Mouse (Mus musculus): ENCODE measurements around the gene Fzd4. TPM values are rescaled to one million over a fixed set of nuclear protein-coding genes. Genes with fewer than 3 reads are reported as not detected.

The Fzd4 gene
- polyA plus RNA-seq, 1 experiment from 2014 or later, result 1.7 TPM

GRCm38 (mm10) chr7:89382892-89383291 lies 21.3 kb upstream of the Fzd4 start:
- DNase-seq (no peak), ATAC-seq (ENCODE audit: low read depth) (no peak)
- Histone ChIP-seq H3K4me2 (no peak overlapping the region), H3K27ac (no peak overlapping the region), H3K27me3 (no peaks in the 10 kb centered on the region), H3K4me1 (replicated peaks) (no peaks in the 10 kb centered on the region), H3K36me3 (no peaks in the 10 kb centered on the region), H3K9me3 (replicated peaks) (no peaks in the 10 kb centered on the region), H3K9ac (no peak overlapping the region), H3K4me3 (replicated peaks) (no peak overlapping the region)
- 79% methylated on average over 3 of the region's 3 CpGs for WGBS (ENCODE audit: insufficient replicate concordance)

- H3K9ac ChIP-seq, result no peak overlapping the region
- H3K4me3 ChIP-seq (replicated peaks), result no peak overlapping the region
- H3K27me3 ChIP-seq, result no peaks in the 10 kb centered on the region
- no peak for DNase-seq
- no peak for ATAC-seq (ENCODE audit: low read depth)
- 64% methylated on average over 3 of the region's 3 CpGs for WGBS (ENCODE audit: insufficient replicate concordance)
- no peak overlapping the region for H3K4me2 ChIP-seq
- no peaks in the 10 kb centered on the region for H3K36me3 ChIP-seq
- no peak overlapping the region for H3K27ac ChIP-seq
- H3K4me1 ChIP-seq (replicated peaks), result peaks cover 9% of the 10 kb centered on the region; the same call in 1 of the 2 replicates
- H3K9me3 ChIP-seq (replicated peaks), result no peaks in the 10 kb centered on the region
These were observed 15.2 kb upstream of the Fzd4 start for GRCm38 (mm10) chr7:89388981-89389380.

GRCm38 (mm10) chr7:89390660-89391059 lies 13.5 kb upstream of the Fzd4 start:
- Histone ChIP-seq H3K9ac (no peak overlapping the region), H3K27ac (no peak overlapping the region), H3K36me3 (no peaks in the 10 kb centered on the region), H3K4me1 (replicated peaks) (peaks cover 9% of the 10 kb centered on the region; the same call in 1 of the 2 replicates), H3K4me2 (no peak overlapping the region), H3K4me3 (replicated peaks) (no peak overlapping the region), H3K9me3 (replicated peaks) (no peaks in the 10 kb centered on the region), H3K27me3 (no peaks in the 10 kb centered on the region)
- 49% methylated on average over 2 of the region's 2 CpGs for WGBS (ENCODE audit: insufficient replicate concordance)
- ATAC-seq (ENCODE audit: low read depth) (no peak), DNase-seq (no peak)

- DNase-seq (no peak), ATAC-seq (ENCODE audit: low read depth) (no peak)
- H3K4me1 ChIP-seq (replicated peaks), result peaks cover 9% of the 10 kb centered on the region; the same call in 1 of the 2 replicates
- H3K27me3 ChIP-seq, result no peaks in the 10 kb centered on the region
- H3K36me3 ChIP-seq, result no peaks in the 10 kb centered on the region
- H3K9ac ChIP-seq, result no peak overlapping the region
- H3K4me2 ChIP-seq, result no peak overlapping the region
- 74% methylated on average over 3 of the region's 3 CpGs for WGBS (ENCODE audit: insufficient replicate concordance)
- H3K27ac ChIP-seq, result no peak overlapping the region
- no peaks in the 10 kb centered on the region for H3K9me3 ChIP-seq (replicated peaks)
- no peak overlapping the region for H3K4me3 ChIP-seq (replicated peaks)
These were observed 12.9 kb upstream of the Fzd4 start for GRCm38 (mm10) chr7:89391281-89391680.

DNA sequence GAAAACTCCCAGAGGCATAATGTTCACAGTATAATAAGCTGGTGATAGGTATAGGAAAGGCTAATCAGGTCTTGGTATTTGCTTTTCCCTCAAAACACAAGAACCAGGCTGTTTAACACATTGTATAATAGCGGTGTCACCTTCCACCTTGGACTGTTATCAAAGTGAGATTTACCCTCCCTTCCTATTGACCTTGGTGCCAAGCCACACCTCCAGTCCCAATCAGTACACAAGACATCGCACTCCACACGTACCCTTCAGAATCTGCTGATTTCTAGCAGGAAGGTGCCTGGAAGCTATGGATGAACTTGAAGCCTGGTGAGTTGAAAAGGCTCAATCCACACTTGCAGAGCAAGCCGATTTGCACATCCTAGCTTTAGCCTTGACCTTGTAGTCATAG lies 12.3 kb upstream of the Fzd4 start:
- Histone ChIP-seq H3K27ac (no peak overlapping the region), H3K9me3 (replicated peaks) (no peaks in the 10 kb centered on the region), H3K4me2 (no peak overlapping the region), H3K4me1 (replicated peaks) (peaks cover 9% of the 10 kb centered on the region; the same call in 1 of the 2 replicates), H3K36me3 (no peaks in the 10 kb centered on the region), H3K27me3 (no peaks in the 10 kb centered on the region), H3K9ac (no peak overlapping the region), H3K4me3 (replicated peaks) (no peak overlapping the region)
- WGBS (ENCODE audit: insufficient replicate concordance), result 63% methylated on average over 4 of the region's 4 CpGs
- DNase-seq (no peak), ATAC-seq (ENCODE audit: low read depth) (no peak)

GRCm38 (mm10) chr7:89392388-89392787 lies 11.8 kb upstream of the Fzd4 start:
- ATAC-seq (ENCODE audit: low read depth) (no peak), DNase-seq (no peak)
- Histone ChIP-seq H3K36me3 (no peaks in the 10 kb centered on the region), H3K4me3 (replicated peaks) (no peak overlapping the region), H3K9ac (no peak overlapping the region), H3K4me2 (no peak overlapping the region), H3K9me3 (replicated peaks) (no peaks in the 10 kb centered on the region), H3K27ac (no peak overlapping the region), H3K4me1 (replicated peaks) (peaks cover 9% of the 10 kb centered on the region; the same call in 1 of the 2 replicates), H3K27me3 (no peaks in the 10 kb centered on the region)
- WGBS (ENCODE audit: insufficient replicate concordance), result 60% methylated on average over 4 of the region's 4 CpGs

- 76% methylated on average over 1 of the region's 1 CpGs for whole genome bisulfite sequencing (ENCODE audit: insufficient replicate concordance)
- Histone ChIP-seq H3K4me3 (replicated peaks) (no peak overlapping the region), H3K9me3 (replicated peaks) (no peaks in the 10 kb centered on the region), H3K36me3 (no peaks in the 10 kb centered on the region), H3K9ac (no peak overlapping the region), H3K4me2 (no peak overlapping the region), H3K27me3 (no peaks in the 10 kb centered on the region), H3K4me1 (replicated peaks) (peaks cover 9% of the 10 kb centered on the region; the same call in 1 of the 2 replicates), H3K27ac (no peak overlapping the region)
- ATAC-seq (ENCODE audit: low read depth) (no peak), DNase-seq (no peak)
These were observed 11.3 kb upstream of the Fzd4 start for GRCm38 (mm10) chr7:89392825-89393224.

DNA sequence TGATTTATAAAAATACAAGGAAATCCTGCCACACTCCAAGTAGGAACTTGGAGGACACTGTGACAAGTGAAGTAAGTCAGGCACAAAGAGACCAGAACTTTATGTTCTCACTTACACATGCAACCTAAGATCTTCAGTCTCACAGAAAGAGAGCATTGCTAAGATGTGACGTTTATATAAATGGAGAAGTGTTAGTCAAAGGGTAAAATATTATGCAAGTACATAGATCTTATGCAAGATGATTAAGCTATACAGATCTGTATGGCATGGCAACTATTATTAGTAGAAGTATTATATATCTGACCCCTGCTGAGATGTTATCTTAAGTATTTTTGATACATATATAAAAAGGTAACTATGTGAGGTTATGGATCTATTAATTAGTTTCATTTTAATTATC lies 8.8 kb upstream of the Fzd4 start:
- Histone ChIP-seq H3K4me1 (replicated peaks) (peaks cover 9% of the 10 kb centered on the region; the same call in 1 of the 2 replicates), H3K9ac (no peak overlapping the region), H3K4me3 (replicated peaks) (no peak overlapping the region), H3K27ac (no peak overlapping the region), H3K36me3 (no peaks in the 10 kb centered on the region), H3K27me3 (no peaks in the 10 kb centered on the region), H3K9me3 (replicated peaks) (no peaks in the 10 kb centered on the region), H3K4me2 (no peak overlapping the region)
- WGBS (ENCODE audit: insufficient replicate concordance), result 55% methylated on average over 1 of the region's 1 CpGs
- no peak for DNase-seq
- no peak for ATAC-seq (ENCODE audit: low read depth)

DNA sequence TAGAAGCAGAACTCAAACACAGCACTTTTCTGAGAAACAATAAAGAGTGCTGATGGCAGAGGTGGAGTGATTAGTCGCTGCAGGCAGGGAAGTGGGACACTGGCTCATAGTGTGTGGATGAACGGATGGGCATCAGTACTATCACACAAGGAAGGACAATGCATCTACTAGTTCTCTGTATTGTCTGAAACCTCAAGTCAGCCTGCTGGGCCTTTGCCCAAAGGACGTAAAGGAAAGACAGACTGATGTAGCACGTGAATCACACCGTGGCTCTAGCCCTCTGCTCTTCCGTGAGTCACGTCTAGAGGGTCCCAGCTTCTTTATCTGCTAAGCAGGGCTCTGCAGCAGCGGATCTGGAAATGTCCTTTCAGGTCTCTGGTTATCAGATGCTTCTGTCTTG lies 7.8 kb upstream of the Fzd4 start:
- no peak overlapping the region for H3K4me3 ChIP-seq (replicated peaks)
- no peak for DNase-seq
- ATAC-seq (ENCODE audit: low read depth), result no peak
- 47% methylated on average over 8 of the region's 8 CpGs for WGBS (ENCODE audit: insufficient replicate concordance)
- H3K4me1 ChIP-seq (replicated peaks), result peaks cover 9% of the 10 kb centered on the region; the same call in 1 of the 2 replicates
- H3K27me3 ChIP-seq, result 0 out of 2 replicates have a peak, but pooled peaks cover 5% of the 10 kb centered on the region
- H3K9me3 ChIP-seq (replicated peaks), result no peaks in the 10 kb centered on the region
- no peaks in the 10 kb centered on the region for H3K36me3 ChIP-seq
- no peak overlapping the region for H3K9ac ChIP-seq
- no peak overlapping the region for H3K4me2 ChIP-seq
- H3K27ac ChIP-seq, result no peak overlapping the region

DNA sequence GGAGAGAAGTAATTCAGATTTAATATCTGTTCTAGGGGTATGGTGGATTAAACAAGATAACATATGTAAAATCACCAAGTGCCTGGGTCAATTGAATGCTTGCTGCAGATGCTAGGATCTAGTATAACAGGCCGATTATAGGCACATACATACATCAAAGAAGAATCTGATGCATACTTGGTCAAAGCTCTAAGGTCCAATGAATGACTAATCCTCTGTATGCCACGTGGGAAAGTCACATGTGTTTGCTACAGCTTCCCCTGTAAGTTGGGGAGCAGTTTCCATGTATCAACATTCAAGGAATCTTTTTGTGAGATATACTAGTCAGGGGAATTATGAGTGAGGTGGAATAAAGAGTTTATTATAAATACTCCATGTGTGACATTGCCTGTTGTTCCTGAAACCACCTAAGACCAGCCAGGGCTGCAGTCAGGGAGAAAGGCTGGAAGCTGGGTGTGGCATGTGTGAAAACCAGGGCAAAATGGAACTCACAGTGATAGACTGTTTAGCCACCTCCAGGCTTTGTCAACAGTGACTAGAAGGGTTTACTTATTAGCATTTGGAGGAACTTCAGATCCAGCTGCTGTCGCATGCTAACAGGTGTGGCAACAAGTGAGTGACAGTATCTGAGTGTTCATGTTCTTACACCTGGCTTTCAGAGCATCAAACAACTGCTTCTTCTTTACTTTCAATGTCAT lies 6.2 kb upstream of the Fzd4 start:
- H3K27ac ChIP-seq, result no peak overlapping the region
- 43% methylated on average over 3 of the region's 3 CpGs for WGBS (ENCODE audit: insufficient replicate concordance)
- ATAC-seq (ENCODE audit: low read depth) (no peak), DNase-seq (no peak)
- H3K4me3 ChIP-seq (replicated peaks), result no peak overlapping the region
- peaks cover 20% of the 10 kb centered on the region for H3K27me3 ChIP-seq
- no peak overlapping the region for H3K9ac ChIP-seq
- no peak overlapping the region for H3K4me2 ChIP-seq
- H3K9me3 ChIP-seq (replicated peaks), result no peaks in the 10 kb centered on the region
- H3K36me3 ChIP-seq, result no peaks in the 10 kb centered on the region
- H3K4me1 ChIP-seq (replicated peaks), result peaks cover 7% of the 10 kb centered on the region; the same call in 1 of the 2 replicates

DNA sequence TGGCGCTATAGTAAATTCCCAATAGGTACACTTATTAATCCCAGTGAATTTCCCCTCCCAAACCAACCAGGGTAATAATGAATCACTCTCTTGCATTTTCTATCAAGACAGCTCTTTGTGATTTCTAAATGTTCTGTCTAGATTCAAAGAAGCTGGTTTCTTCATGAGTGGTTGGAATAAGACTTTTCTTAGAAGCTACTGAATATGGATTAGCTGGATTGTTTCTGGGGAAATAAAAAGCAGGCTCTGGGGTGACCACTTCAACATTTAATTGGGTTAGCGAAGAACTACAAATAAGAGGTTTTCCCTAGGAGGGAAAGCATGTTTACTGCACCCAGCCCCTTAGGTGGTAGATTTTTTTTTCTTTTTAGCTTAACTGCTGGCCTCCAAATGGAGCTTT lies 3.4 kb upstream of the Fzd4 start:
- no peak overlapping the region for H3K4me2 ChIP-seq
- H3K27me3 ChIP-seq, result peaks cover 45% of the 10 kb centered on the region
- 65% methylated on average over 2 of the region's 2 CpGs for WGBS (ENCODE audit: insufficient replicate concordance)
- no peaks in the 10 kb centered on the region for H3K9me3 ChIP-seq (replicated peaks)
- no peak for DNase-seq
- peaks cover 26% of the 10 kb centered on the region for H3K4me1 ChIP-seq (replicated peaks)
- H3K36me3 ChIP-seq, result no peaks in the 10 kb centered on the region
- H3K4me3 ChIP-seq (replicated peaks), result no peak overlapping the region
- no peak for ATAC-seq (ENCODE audit: low read depth)
- H3K9ac ChIP-seq, result no peak overlapping the region
- H3K27ac ChIP-seq, result no peak overlapping the region
